Mouse (Mus musculus): Measurements from ENCODE around the gene Rpl41. TPM values are rescaled to one million over a fixed set of nuclear protein-coding genes. Genes with fewer than 3 reads are reported as not detected.

The Rpl41 gene
- over 10,000 TPM; 19,565 to 33,335 TPM for polyA plus RNA-seq (2012; fragmentation: generic; extraction: Trizol)

GRCm38 (mm10) chr10:128548947-128549681, at the start of gene Rpl41:
Rpl41 (minus strand) TSS chr10:128549305.

GRCm38 (mm10) chr10:128589464-128590192, 40.5 kb upstream of the Rpl41 start, which contains the start of gene Erbb3:
Erbb3 (minus strand) TSS chr10:128589652.

GRCm38 (mm10) chr10:128565788-128566531, 16.9 kb upstream of the Rpl41 start, which contains the start of gene Pa2g4:
Pa2g4 (minus strand) TSS chr10:128565987.

GRCm38 (mm10) chr10:128547361-128548032, 1.6 kb downstream of the Rpl41 start, which contains the start of gene Zc3h10:
Zc3h10 (minus strand) TSS chr10:128547774.

GRCm38 (mm10) chr10:128525671-128526308, 23.3 kb downstream of the Rpl41 start, which contains the start of gene Esyt1:
Esyt1 (minus strand) TSS chr10:128525871.

GRCm38 (mm10) chr10:128498590-128498989, 50.5 kb downstream of the Rpl41 start, which contains the start of gene Myl6b:
Myl6b (minus strand) TSS chr10:128498685.

Other genes starting within 250 kb of the Rpl41 start
- gene Pan2, start 246.0 kb downstream of the Rpl41 start, polyA plus RNA-seq (2012; fragmentation: generic; extraction: Trizol), result 10 to 100 TPM in 1 of 2 experiments, 1 to 10 TPM in 1; 1.8 to 14.3 TPM
- 100 to 1,000 TPM in 1 of 2 experiments, 10 to 100 TPM in 1; 94.1 to 341 TPM for gene Cnpy2, start 226.8 kb downstream of the Rpl41 start, polyA plus RNA-seq (2012; fragmentation: generic; extraction: Trizol)
- gene Cs, start 211.6 kb downstream of the Rpl41 start, polyA plus RNA-seq (2012; fragmentation: generic; extraction: Trizol), result 100 to 1,000 TPM; 126 to 134 TPM
- 10 to 100 TPM; 14.3 to 38.1 TPM for gene Coq10a, start 180.3 kb downstream of the Rpl41 start, polyA plus RNA-seq (2012; fragmentation: generic; extraction: Trizol)
- 10 to 100 TPM in 1 of 2 experiments, 1 to 10 TPM in 1; 3.8 to 14.4 TPM for gene Ankrd52, start 172.2 kb downstream of the Rpl41 start, polyA plus RNA-seq (2012; fragmentation: generic; extraction: Trizol)
- under 1 TPM in 1 of 2 experiments, not detected in 1; 0.08 TPM for gene Slc39a5, start 148.1 kb downstream of the Rpl41 start, polyA plus RNA-seq (2012; fragmentation: generic; extraction: Trizol)
- 100 to 1,000 TPM; 126 to 174 TPM for gene Nabp2, start 137.8 kb downstream of the Rpl41 start, polyA plus RNA-seq (2012; fragmentation: generic; extraction: Trizol)
- gene Rnf41, start 137.6 kb downstream of the Rpl41 start, polyA plus RNA-seq (2012; fragmentation: generic; extraction: Trizol), result 10 to 100 TPM; 15.9 to 29.8 TPM
- gene Smarcc2, start 90.1 kb downstream of the Rpl41 start, polyA plus RNA-seq (2012; fragmentation: generic; extraction: Trizol), result 100 to 1,000 TPM in 1 of 2 experiments, 10 to 100 TPM in 1; 20.1 to 111 TPM
- gene Myl6, start 55.2 kb downstream of the Rpl41 start, polyA plus RNA-seq (2012; fragmentation: generic; extraction: Trizol), result 1,000 to 10,000 TPM; 2,019 to 2,698 TPM
- gene Myl6b, start 50.6 kb downstream of the Rpl41 start, polyA plus RNA-seq (2012; fragmentation: generic; extraction: Trizol), result 10 to 100 TPM in 1 of 2 experiments, 1 to 10 TPM in 1; 8.1 to 11.2 TPM
- 10 to 100 TPM; 15.5 to 43.1 TPM for gene Esyt1, start 23.4 kb downstream of the Rpl41 start, polyA plus RNA-seq (2012; fragmentation: generic; extraction: Trizol)
- gene Zc3h10, start 1.5 kb downstream of the Rpl41 start, polyA plus RNA-seq (2012; fragmentation: generic; extraction: Trizol), result 10 to 100 TPM in 1 of 2 experiments, 1 to 10 TPM in 1; 8.7 to 13.7 TPM
- gene Pa2g4, start 16.7 kb upstream of the Rpl41 start, polyA plus RNA-seq (2012; fragmentation: generic; extraction: Trizol), result 100 to 1,000 TPM in 1 of 2 experiments, 10 to 100 TPM in 1; 89.5 to 139 TPM
- under 1 TPM; 0.20 to 0.24 TPM for gene Erbb3, start 40.3 kb upstream of the Rpl41 start, polyA plus RNA-seq (2012; fragmentation: generic; extraction: Trizol)
- 1,000 to 10,000 TPM; 3,269 to 4,877 TPM for gene Rps26, start 77.4 kb upstream of the Rpl41 start, polyA plus RNA-seq (2012; fragmentation: generic; extraction: Trizol)
- gene Ikzf4, start 96.7 kb upstream of the Rpl41 start, polyA plus RNA-seq (2012; fragmentation: generic; extraction: Trizol), result under 1 TPM in 1 of 2 experiments, not detected in 1; 0.07 TPM
- 10 to 100 TPM in 1 of 2 experiments, 1 to 10 TPM in 1; 6.0 to 11.3 TPM for gene Suox, start 124.8 kb upstream of the Rpl41 start, polyA plus RNA-seq (2012; fragmentation: generic; extraction: Trizol)
- gene Rab5b, start 147.0 kb upstream of the Rpl41 start, polyA plus RNA-seq (2012; fragmentation: generic; extraction: Trizol), result 10 to 100 TPM; 12.3 to 76.2 TPM
- gene Pmel, start 154.9 kb upstream of the Rpl41 start, polyA plus RNA-seq (2012; fragmentation: generic; extraction: Trizol), result under 1 TPM; 0.05 to 0.66 TPM
- 10 to 100 TPM in 1 of 2 experiments, 1 to 10 TPM in 1; 6.3 to 18.0 TPM for gene Cdk2, start 155.7 kb upstream of the Rpl41 start, polyA plus RNA-seq (2012; fragmentation: generic; extraction: Trizol)
- gene Dgka, start 195.6 kb upstream of the Rpl41 start, polyA plus RNA-seq (2012; fragmentation: generic; extraction: Trizol), result 1 to 10 TPM in 1 of 2 experiments, under 1 TPM in 1; 0.73 to 8.6 TPM
- gene Pym1, start 198.6 kb upstream of the Rpl41 start, polyA plus RNA-seq (2012; fragmentation: generic; extraction: Trizol), result 10 to 100 TPM; 34.2 to 39.0 TPM
- gene Mmp19, start 241.6 kb upstream of the Rpl41 start, polyA plus RNA-seq (2012; fragmentation: generic; extraction: Trizol), result 10 to 100 TPM in 1 of 2 experiments, under 1 TPM in 1; 0.77 to 12.4 TPM

All from C3H10T1/2 (cell line).